Mouse (Mus musculus) MEL (cell line): Measurements from ENCODE around the gene Trpc7.

Experiments
- CTCF ChIP-seq, 3 experiments: IDR thresholded peaks in 2 of 3; conservative IDR thresholded peaks in 1 of 3; 2 replicates each; pipeline ENCODE4 v1.5.1; 2011 to 2012; ENCODE audit warnings: low read length in 3 of 3, low read depth in 2 of 3, mild to moderate bottlenecking in 2 of 3, improper control_type of control experiment in 1 of 3, inconsistent platforms in 1 of 3, mixed read lengths in 1 of 3, moderate library complexity in 1 of 3; ENCODE audit not compliant: control insufficient read depth in 1 of 3, insufficient read depth in 1 of 3, poor library complexity in 1 of 3, severe bottlenecking in 1 of 3
- ELF1 ChIP-seq: IDR thresholded peaks from 2 replicates; pipeline ENCODE4 v1.6.1; 2014; ENCODE audit warnings: low read depth, mild to moderate bottlenecking, inconsistent platforms, low read length, improper control_type of control experiment, moderate library complexity
- EP300 ChIP-seq, 2 experiments: IDR thresholded peaks; 2 replicates each; pipeline ENCODE4 v1.6.1; 2011; ENCODE audit warnings: improper control_type of control experiment in 2 of 2, low read length in 2 of 2, low read depth in 1 of 2, mild to moderate bottlenecking in 1 of 2
- KAT2A ChIP-seq: conservative IDR thresholded peaks from 2 replicates; pipeline ENCODE4 v1.6.1; 2012; ENCODE audit warnings: low read depth, low read length, improper control_type of control experiment, inconsistent platforms
- POLR2A ChIP-seq, 2 experiments: IDR thresholded peaks; 2 replicates each; pipeline ENCODE4 v1.6.1; 2011 to 2012; ENCODE audit warnings: low read length in 2 of 2, mild to moderate bottlenecking in 2 of 2, control low read depth in 1 of 2, improper control_type of control experiment in 1 of 2, low read depth in 1 of 2, moderate library complexity in 1 of 2; ENCODE audit not compliant: control insufficient read depth in 1 of 2, insufficient read depth in 1 of 2, poor library complexity in 1 of 2
- ZMIZ1 ChIP-seq: IDR thresholded peaks from 2 replicates; pipeline ENCODE4 v1.6.1; 2012; ENCODE audit warnings: low read depth, mild to moderate bottlenecking, inconsistent platforms, low read length, improper control_type of control experiment, moderate library complexity

GRCm38 (mm10) chr13:56772592-56772991 is 123.2 kb downstream of the Trpc7 start:
- no peak for TF ChIP-seq ELF1
- no peak for TF ChIP-seq EP300 (IDR thresholded peaks at IDR 0.05; ENCODE audit: low read depth in 1 of 2, low read length in 2 of 2)
- TF ChIP-seq CTCF (IDR thresholded peaks at IDR 0.05 in 2 of 3, conservative IDR thresholded peaks at IDR 0.05 in 1 of 3; ENCODE audit: control insufficient read depth in 1 of 3, insufficient read depth in 1 of 3, low read depth in 2 of 3, low read length in 3 of 3, poor library complexity in 1 of 3, severe bottlenecking in 1 of 3) = no peak
- no peak for TF ChIP-seq KAT2A
- TF ChIP-seq ZMIZ1 = no peak
- no peak for TF ChIP-seq POLR2A (IDR thresholded peaks at IDR 0.05; ENCODE audit: control insufficient read depth in 1 of 2, insufficient read depth in 1 of 2, low read depth in 1 of 2, low read length in 2 of 2, poor library complexity in 1 of 2)
